Mouse (Mus musculus) neural tube, embryonic 13.5 days (tissue): ENCODE data around the gene Grpel1. TPM values are rescaled to one million over a fixed set of nuclear protein-coding genes. Genes with fewer than 3 reads are reported as not detected.

Source experiments
- ATAC-seq: fragments of 200-750 bp; cut with Nextera tagmentation; 2 replicates; pipeline ENCODE4 v1.8.0; 2017; ENCODE audit warnings: low read depth, mild to moderate bottlenecking, moderate TSS enrichment, moderate library complexity
- H3K27ac ChIP-seq: fragments of 300-500 bp; sonication (generic); replicated peaks from 2 replicates; pipeline ENCODE4 v1.5.1; 2015; ENCODE audit warnings: moderate library complexity, mild to moderate bottlenecking, inconsistent platforms
- H3K27me3 ChIP-seq: fragments of 300-500 bp; sonication (generic); 2 replicates; pipeline ENCODE4 v1.6.1; 2015; ENCODE audit warnings: mild to moderate bottlenecking, inconsistent platforms
- H3K36me3 ChIP-seq: fragments of 300-500 bp; sonication (generic); 2 replicates; pipeline ENCODE4 v1.6.1; 2015; ENCODE audit warnings: mild to moderate bottlenecking, inconsistent platforms
- H3K4me1 ChIP-seq: fragments of 300-500 bp; sonication (generic); replicated peaks from 2 replicates; pipeline ENCODE4 v1.6.1; 2015; ENCODE audit warnings: inconsistent platforms
- H3K4me2 ChIP-seq: fragments of 300-500 bp; sonication (generic); 2 replicates; pipeline ENCODE4 v1.6.1; 2015; ENCODE audit warnings: inconsistent platforms, mild to moderate bottlenecking, moderate library complexity
- H3K4me3 ChIP-seq: fragments of 300-500 bp; sonication (generic); 2 replicates; pipeline ENCODE4 v1.5.1; 2015; ENCODE audit warnings: mild to moderate bottlenecking, inconsistent platforms
- H3K9ac ChIP-seq: fragments of 300-500 bp; sonication (generic); 2 replicates; pipeline ENCODE4 v1.6.1; 2015; ENCODE audit warnings: moderate library complexity, mild to moderate bottlenecking, inconsistent platforms
- H3K9me3 ChIP-seq: fragments of 300-500 bp; sonication (generic); 2 replicates; pipeline ENCODE4 v1.6.1; 2016; ENCODE audit warnings: inconsistent platforms
- WGBS: fragments of 180-500 bp; shearing (Covaris S2); methylation state at CpG from one replicate; pipeline ENCODE4 v1.1.7; 2015; 5-methylcytosine and 5-hydroxymethylcytosine counted together
- polyA plus RNA-seq: library from polyadenylated mRNA; unstranded; fragments of >200 nt; fragmentation: Nextera tagmentation; extraction: Ambion mirVana; gene quantifications from 2 replicates; pipeline ENCODE4 v1.2.1, GENCODE M21; 2015

The Grpel1 gene
- polyA plus RNA-seq, 1 experiment from 2014 or later: 45.2 TPM

DNA sequence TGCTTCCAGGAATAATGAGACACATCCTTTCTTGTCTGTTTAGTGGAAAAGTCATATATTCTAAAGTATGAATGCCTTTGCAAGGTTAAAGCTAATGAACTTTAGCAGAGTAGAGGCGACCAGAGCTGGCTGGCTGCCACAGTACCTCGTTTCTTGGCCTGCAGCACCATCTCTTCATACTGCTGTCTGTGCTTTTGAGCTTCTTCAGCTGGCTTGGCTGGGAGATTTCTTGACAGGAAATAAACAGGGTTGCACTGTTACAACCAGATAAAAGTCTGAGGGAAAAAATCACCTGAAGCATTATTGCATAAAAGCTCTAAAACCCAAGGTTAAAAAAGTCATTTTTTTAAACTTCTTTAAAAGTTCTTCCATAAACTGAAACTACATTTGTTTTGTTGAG lies 58.0 kb downstream of the Grpel1 start:
- Histone ChIP-seq H3K4me2 (no peak overlapping the region), H3K27ac (no peak overlapping the region), H3K9ac (no peak overlapping the region), H3K9me3 (no peaks in the 10 kb centered on the region), H3K4me1 (peaks cover 11% of the 10 kb centered on the region), H3K4me3 (no peak overlapping the region), H3K36me3 (peaks cover 72% of the 10 kb centered on the region), H3K27me3 (no peaks in the 10 kb centered on the region)
- ATAC-seq: no peak
- WGBS: 73% methylated on average over 2 of the region's 2 CpGs

DNA sequence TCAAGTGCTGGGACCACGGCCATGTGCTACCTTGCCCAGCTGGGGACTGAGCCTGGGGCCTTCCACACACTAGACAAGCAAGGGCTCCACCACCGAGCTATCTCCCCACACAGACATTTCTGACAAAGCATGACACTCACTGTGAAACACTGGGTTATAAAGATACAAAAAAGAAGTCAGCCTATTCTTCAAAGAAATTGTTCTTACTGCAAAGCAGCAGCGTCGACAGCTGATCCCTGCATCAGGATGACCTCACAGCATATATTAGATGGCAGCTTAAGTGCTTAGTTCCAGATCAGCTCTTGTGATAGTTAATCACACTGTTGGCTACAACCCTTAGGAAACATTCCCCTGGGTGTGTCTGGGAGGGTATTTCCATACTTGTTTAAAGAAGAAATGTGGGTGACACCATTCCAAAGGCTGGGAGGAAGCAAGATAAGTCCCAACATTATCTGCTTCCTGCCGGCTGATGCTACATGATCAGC lies 58.5 kb downstream of the Grpel1 start:
- WGBS: 89% methylated on average over 5 of the region's 5 CpGs
- no peak overlapping the region for H3K9ac ChIP-seq
- no peak overlapping the region for H3K4me2 ChIP-seq
- no peaks in the 10 kb centered on the region for H3K27me3 ChIP-seq
- H3K4me1 ChIP-seq: peaks cover 16% of the 10 kb centered on the region
- no peak for ATAC-seq
- H3K27ac ChIP-seq: no peak overlapping the region
- peaks cover 67% of the 10 kb centered on the region for H3K36me3 ChIP-seq
- H3K9me3 ChIP-seq: no peaks in the 10 kb centered on the region
- no peak overlapping the region for H3K4me3 ChIP-seq

Other genes with a start within 250 kb of the Grpel1 start
- 10.8 and 11.4 TPM in 2 replicates for gene Sorcs2, start 66.9 kb upstream of the Grpel1 start, polyA plus RNA-seq
- gene Tada2b, start 19.3 kb downstream of the Grpel1 start, polyA plus RNA-seq: 2.8 and 3.0 TPM in 2 replicates
- gene Ccdc96, start 19.6 kb downstream of the Grpel1 start, polyA plus RNA-seq: 3.4 and 4.0 TPM in 2 replicates
- 63.8 and 64.0 TPM in 2 replicates for gene Tbc1d14, start 128.3 kb downstream of the Grpel1 start, polyA plus RNA-seq
- 26.6 and 26.9 TPM in 2 replicates for gene D5Ertd579e, start 231.0 kb downstream of the Grpel1 start, polyA plus RNA-seq